Mouse (Mus musculus): Measurements from ENCODE around the gene Junb. TPM values are rescaled to one million over a fixed set of nuclear protein-coding genes. Genes with fewer than 3 reads are reported as not detected.

The Junb gene
- polyA plus RNA-seq, 1 experiment from 2014 or later, result 15.4 TPM

DNA sequence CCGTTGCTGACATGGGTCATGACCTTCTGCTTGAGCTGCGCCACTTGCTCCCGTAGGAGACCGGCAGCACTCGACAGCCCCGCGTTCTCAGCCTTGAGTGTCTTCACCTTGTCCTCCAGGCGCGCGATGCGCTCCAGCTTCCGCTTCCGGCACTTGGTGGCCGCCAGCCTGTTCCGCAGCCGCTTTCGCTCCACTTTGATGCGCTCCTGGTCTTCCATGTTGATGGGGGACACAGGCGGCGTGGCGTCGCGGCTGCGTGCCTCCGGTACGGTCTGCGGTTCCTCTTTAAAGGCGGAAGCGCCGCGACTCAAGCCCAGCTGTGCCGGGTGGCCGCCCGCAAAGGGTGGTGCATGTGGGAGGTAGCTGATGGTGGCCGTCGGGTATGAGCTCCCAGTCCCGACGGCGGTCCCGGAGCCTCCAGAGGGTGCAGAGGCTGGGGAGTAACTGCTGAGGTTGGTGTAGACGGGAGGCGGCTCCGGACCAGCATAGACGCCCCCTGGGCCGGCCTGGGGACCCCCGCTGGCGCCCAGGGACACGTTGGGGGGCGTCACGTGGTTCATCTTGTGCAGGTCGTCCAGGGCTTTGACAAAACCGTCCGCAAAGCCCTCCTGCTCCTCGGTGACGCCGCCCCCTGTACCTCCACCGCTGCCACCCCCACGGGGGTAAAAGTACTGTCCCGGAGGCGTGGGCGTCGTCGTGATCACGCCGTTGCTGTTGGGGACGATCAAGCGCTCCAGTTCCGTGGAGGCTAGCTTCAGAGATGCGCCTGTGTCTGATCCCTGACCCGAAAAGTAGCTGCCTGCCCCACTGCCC is 877 bp downstream of the Junb start:
- no peak for ATAC-seq (ENCODE audit: insufficient read depth)
- no peak for TF ChIP-seq CTCF (IDR thresholded peaks at IDR 0.05; ENCODE audit: low read depth)
- H3K9me3 ChIP-seq (ENCODE audit: low read depth, low read length), result no peaks in the 10 kb centered on the region
- H3K9ac ChIP-seq, result peak overlapping the region; percentile 64
- H3K4me2 ChIP-seq, result peak overlapping the region; percentile 99
- H3K36me3 ChIP-seq (ENCODE audit: insufficient read depth), result peaks cover 25% of the 10 kb centered on the region
- H3K27me3 ChIP-seq (ENCODE audit: insufficient read depth, low read length), result peaks cover 5% of the 10 kb centered on the region
- under 1% methylated on average over 70 of the region's 70 CpGs for WGBS
- peak; percentile 73 for DNase-seq
- H3K4me1 ChIP-seq (ENCODE audit: insufficient read depth), result peaks cover 42% of the 10 kb centered on the region
- peak overlapping the region; percentile 55 for H3K4me3 ChIP-seq (ENCODE audit: low read depth, low read length)
- H3K27ac ChIP-seq (ENCODE audit: low read depth), result peak overlapping the region; percentile 89

DNA sequence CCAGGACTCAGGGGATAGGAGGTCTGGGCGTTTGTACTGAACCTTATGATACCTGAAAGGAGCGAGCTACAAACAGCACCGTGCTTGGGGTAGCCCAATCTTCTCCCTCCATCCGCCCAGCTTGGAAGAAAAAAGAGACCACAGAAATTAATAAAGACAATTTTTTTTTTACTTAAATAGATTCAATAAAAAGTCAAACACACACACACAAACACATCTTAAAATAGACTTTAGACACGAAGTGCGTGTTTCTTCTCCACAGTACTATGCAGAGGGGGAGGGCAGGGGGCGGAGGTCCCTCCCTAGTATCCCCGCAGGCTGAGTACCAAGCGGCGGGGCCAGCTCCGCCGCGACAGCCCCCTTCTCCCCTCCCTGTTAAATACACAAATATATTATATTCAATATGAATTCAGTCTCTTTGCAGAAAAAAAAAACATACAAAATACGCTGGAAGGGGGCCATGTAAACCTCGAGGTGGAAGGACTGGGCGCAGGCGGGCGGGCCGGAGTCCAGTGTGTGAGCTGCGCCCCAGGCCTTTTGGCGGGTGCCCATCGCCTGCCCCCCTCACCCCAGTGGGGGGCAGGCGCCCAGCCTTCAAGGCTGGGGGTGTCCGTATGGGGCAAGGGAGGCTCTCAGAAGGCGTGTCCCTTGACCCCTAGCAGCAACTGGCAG is 1.6 kb downstream of the Junb start:
- Histone ChIP-seq H3K36me3 (ENCODE audit: insufficient read depth) (peaks cover 32% of the 10 kb centered on the region), H3K4me3 (ENCODE audit: low read depth, low read length) (peak overlapping the region; percentile 55), H3K4me2 (peak overlapping the region; percentile 99), H3K9me3 (ENCODE audit: low read depth, low read length) (no peaks in the 10 kb centered on the region), H3K27me3 (ENCODE audit: insufficient read depth, low read length) (peaks cover 5% of the 10 kb centered on the region), H3K27ac (ENCODE audit: low read depth) (peak overlapping the region; percentile 89), H3K9ac (peak overlapping the region; percentile 64), H3K4me1 (ENCODE audit: insufficient read depth) (peaks cover 37% of the 10 kb centered on the region)
- ATAC-seq (ENCODE audit: insufficient read depth) (no peak), DNase-seq (no peak)
- 2% methylated on average over 25 of the region's 25 CpGs for WGBS
- no peak for TF ChIP-seq CTCF (IDR thresholded peaks at IDR 0.05; ENCODE audit: low read depth)

DNA sequence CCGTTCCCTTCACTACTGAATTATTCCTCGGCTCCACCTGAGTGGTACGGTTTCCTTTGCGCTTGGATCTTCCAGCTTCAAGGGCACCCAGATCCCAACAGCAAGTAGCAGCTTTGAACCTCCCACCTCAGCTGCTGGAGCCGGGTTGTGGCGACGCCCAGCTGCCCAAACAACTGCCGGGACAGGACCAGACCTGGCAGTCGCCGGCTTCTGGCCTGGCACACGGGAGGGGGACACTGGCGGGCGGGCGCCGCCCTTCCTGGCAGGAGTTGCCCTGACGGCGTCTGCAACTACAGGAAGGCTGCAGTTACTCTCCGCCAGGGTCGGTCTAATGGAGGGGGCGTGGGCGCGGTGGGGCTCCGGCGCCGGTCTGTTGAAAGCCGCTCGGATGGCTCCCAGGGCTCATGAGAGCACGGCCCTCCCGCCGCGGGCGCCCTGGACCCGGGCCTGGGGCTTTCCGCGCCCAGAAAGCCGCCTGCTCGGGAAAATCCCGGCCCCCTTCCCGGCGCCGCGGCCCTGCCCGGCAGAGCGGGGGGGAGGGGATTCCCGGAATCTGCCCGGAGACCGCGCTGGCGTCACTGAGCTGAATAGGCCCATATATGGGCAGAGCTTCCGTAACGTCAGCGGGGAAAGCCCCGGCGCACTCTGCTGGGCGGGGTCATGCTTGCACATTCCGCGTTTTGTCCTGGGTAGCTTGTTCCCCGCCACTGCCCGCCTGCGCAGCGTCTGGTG is 2.3 kb downstream of the Junb start:
- peaks cover 5% of the 10 kb centered on the region for H3K27me3 ChIP-seq (ENCODE audit: insufficient read depth, low read length)
- H3K4me3 ChIP-seq (ENCODE audit: low read depth, low read length), result peak overlapping the region; percentile 55
- no peaks in the 10 kb centered on the region for H3K9me3 ChIP-seq (ENCODE audit: low read depth, low read length)
- H3K36me3 ChIP-seq (ENCODE audit: insufficient read depth), result peaks cover 39% of the 10 kb centered on the region
- H3K9ac ChIP-seq, result peak overlapping the region; percentile 64
- TF ChIP-seq CTCF (IDR thresholded peaks at IDR 0.05; ENCODE audit: low read depth), result peak; percentile 35
- DNase-seq (peak; percentile 98), ATAC-seq (ENCODE audit: insufficient read depth) (peak; percentile 78)
- under 1% methylated on average over 59 of the region's 61 CpGs for WGBS
- H3K4me1 ChIP-seq (ENCODE audit: insufficient read depth), result peaks cover 30% of the 10 kb centered on the region
- peak overlapping the region; percentile 99 for H3K4me2 ChIP-seq
- H3K27ac ChIP-seq (ENCODE audit: low read depth), result peak overlapping the region; percentile 89

- Histone ChIP-seq H3K9ac (peak overlapping the region; percentile 64; the same call in 1 of the 2 replicates), H3K4me3 (ENCODE audit: low read depth, low read length) (peak overlapping the region; percentile 55), H3K9me3 (ENCODE audit: low read depth, low read length) (no peaks in the 10 kb centered on the region), H3K27ac (ENCODE audit: low read depth) (peak overlapping the region; percentile 89), H3K4me2 (peak overlapping the region; percentile 99), H3K36me3 (ENCODE audit: insufficient read depth) (peaks cover 47% of the 10 kb centered on the region), H3K4me1 (ENCODE audit: insufficient read depth) (peaks cover 22% of the 10 kb centered on the region), H3K27me3 (ENCODE audit: insufficient read depth, low read length) (peaks cover 5% of the 10 kb centered on the region)
- WGBS, result 29% methylated on average over 7 of the region's 7 CpGs
- DNase-seq, result peak; percentile 76
- no peak for ATAC-seq (ENCODE audit: insufficient read depth)
- peak; percentile 91 for TF ChIP-seq CTCF (IDR thresholded peaks at IDR 0.05; ENCODE audit: low read depth)
Measured at GRCm38 (mm10) chr8:84975434-84975833, 3.1 kb downstream of the Junb start.

DNA sequence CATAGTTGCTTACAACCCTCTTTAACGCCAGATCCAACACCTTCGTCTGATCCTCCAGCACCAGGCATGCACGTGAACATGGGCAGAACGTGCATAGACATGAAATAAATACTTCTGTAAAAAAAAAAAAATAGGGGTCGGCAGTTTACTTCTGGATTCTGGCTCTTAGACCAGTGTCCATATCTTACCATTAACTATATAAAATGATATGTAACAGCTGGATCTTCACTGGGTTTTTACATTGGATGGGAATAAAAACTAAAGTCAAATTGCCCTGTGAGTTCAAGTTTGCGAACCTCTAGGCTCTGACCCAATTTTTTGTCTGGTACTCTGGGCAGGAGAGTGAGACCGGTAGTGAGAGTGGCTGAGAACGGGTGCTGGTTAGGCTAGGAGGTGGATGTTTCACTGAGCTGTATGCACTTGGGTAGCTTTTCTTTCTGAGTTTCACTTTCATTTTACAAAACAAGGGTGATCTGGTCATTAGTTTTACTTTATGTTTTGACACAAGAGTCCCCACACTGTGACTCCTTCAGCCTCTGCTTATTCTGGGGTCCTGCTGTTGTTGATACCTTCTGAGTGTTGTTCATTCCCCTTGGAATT is 3.9 kb downstream of the Junb start:
- DNase-seq (no peak), ATAC-seq (ENCODE audit: insufficient read depth) (no peak)
- TF ChIP-seq CTCF (IDR thresholded peaks at IDR 0.05; ENCODE audit: low read depth), result no peak
- Histone ChIP-seq H3K27ac (ENCODE audit: low read depth) (no peak overlapping the region), H3K9me3 (ENCODE audit: low read depth, low read length) (no peaks in the 10 kb centered on the region), H3K4me2 (peak overlapping the region; percentile 29; the same call in 1 of the 2 replicates), H3K9ac (no peak overlapping the region), H3K4me1 (ENCODE audit: insufficient read depth) (peaks cover 15% of the 10 kb centered on the region), H3K36me3 (ENCODE audit: insufficient read depth) (peaks cover 47% of the 10 kb centered on the region), H3K4me3 (ENCODE audit: low read depth, low read length) (no peak overlapping the region), H3K27me3 (ENCODE audit: insufficient read depth, low read length) (peaks cover 5% of the 10 kb centered on the region)
- 79% methylated on average over 8 of the region's 8 CpGs for WGBS

GRCm38 (mm10) chr8:84973803-84974542 is 4.5 kb downstream of the Junb start:
- Histone ChIP-seq H3K4me1 (ENCODE audit: insufficient read depth) (peaks cover 9% of the 10 kb centered on the region), H3K27me3 (ENCODE audit: insufficient read depth, low read length) (peaks cover 5% of the 10 kb centered on the region), H3K36me3 (ENCODE audit: insufficient read depth) (peaks cover 47% of the 10 kb centered on the region), H3K4me2 (peak overlapping the region; percentile 29; the same call in 1 of the 2 replicates), H3K4me3 (ENCODE audit: low read depth, low read length) (no peak overlapping the region), H3K9ac (no peak overlapping the region), H3K27ac (ENCODE audit: low read depth) (no peak overlapping the region), H3K9me3 (ENCODE audit: low read depth, low read length) (no peaks in the 10 kb centered on the region)
- TF ChIP-seq CTCF (IDR thresholded peaks at IDR 0.05; ENCODE audit: low read depth), result peak; percentile 95
- 0 out of 2 replicates have a peak, but pooled peaks have one; percentile 6 for ATAC-seq (ENCODE audit: insufficient read depth)
- DNase-seq, result peak; percentile 89
- WGBS, result 60% methylated on average over 4 of the region's 4 CpGs

Data from lung, embryonic 14.5 days (tissue).